Mouse (Mus musculus) liver (tissue): Measurements from ENCODE around the gene S1pr3.

Experiments
- DNase-seq: peaks from one replicate; pipeline ENCODE4 v3.0.0-alpha.2; 2020; ENCODE audit warnings: mixed read lengths

S1pr3 gene

DNA sequence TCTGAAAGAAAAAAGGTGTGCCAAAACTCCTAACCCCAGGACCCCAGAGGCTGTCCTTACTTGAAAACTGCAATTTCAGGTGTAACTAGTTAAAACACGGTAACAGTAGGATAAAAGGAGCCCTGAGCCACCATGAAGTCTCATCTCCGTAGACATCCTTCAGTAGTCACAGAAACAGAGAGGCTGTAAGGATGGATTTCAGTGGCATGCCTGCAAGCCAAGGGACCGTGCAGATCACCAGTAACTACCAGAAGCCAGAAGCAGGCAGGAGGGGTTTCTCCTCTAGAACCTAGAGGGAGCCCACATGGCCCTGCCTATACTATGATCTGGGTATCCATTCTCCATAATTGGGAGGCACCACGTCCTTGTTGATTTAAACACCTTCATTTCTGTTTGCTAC is 55.9 kb downstream of the S1pr3 start:
- DNase-seq, result no peak

DNA sequence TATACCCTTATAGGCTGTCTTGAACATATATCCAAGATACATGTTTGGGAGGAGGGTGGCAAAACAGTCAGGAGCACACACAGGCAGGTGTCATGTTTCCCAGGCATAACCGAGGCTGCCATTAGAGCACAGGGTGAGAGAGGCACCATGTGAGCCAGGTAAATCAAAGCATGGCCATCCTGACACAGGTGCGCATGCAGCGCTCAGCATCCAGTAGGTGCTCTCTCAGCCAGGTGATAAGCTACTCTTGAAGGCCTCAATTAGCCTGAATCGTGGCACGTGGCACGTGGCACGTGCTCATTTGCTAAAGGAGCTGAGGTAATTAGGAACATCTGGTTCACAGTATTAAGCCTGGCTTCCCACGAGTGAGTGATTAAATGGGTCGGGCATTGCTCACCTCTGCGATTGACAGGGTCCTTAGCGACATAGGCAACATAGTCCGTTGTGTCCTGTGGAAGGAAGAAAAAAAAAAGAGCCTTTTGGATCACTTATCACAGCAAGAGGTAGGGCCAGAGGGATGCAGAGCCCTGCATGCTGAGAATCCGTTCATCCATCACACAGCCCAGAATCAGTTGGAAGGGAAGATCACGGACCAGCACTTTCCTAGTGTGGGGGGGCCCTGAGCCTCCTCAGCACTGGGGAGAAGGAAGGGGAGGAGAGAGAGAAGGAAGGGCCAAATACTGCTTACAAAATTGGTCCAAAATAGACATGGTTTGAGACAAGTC is 57.8 kb downstream of the S1pr3 start:
- no peak for DNase-seq

DNA sequence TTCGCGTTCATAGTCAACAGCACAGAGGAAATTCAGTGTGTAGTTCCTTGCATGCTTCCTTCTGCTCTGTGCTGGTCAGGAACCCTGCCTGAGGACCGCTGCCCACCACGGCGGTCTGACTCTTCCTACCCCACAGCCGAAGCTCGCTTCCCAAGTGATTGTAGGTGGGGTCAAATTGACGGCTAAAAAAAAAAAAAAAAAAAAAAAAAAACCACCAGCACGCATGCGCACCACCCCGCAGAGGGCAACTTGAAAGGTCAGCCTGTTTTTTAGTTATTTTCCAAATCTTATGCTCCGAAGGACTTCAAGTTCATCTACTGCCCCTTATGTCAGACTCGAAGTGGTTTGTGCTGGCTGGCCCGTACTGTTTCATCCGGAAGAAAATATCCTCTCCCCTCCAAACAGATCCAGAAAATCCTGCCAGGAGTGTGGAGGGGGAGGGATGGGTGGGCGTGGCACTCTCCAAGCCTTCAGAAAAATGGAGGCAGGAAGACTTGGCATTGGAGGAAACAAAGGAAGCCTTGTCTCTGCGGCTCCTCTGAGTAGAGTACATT is 60.3 kb downstream of the S1pr3 start:
- no peak for DNase-seq
